Mouse (Mus musculus) kidney, postnatal 0 days (tissue): Measurements from ENCODE around the gene Stk19. TPM values are rescaled to one million over a fixed set of nuclear protein-coding genes. Genes with fewer than 3 reads are reported as not detected.

Experiments
- ATAC-seq: fragments of 200-750 bp; cut with Nextera tagmentation; replicated peaks from 2 replicates; pipeline ENCODE4 v1.8.0; 2017; ENCODE audit warnings: low read depth, moderate number of reproducible peaks, moderate TSS enrichment, moderate library complexity; ENCODE audit not compliant: low FRiP score
- DNase-seq: peaks from one replicate; pipeline ENCODE4 v3.0.0-alpha.2; 2016; ENCODE audit warnings: low spot score
- H3K27ac ChIP-seq: fragments of 300-500 bp; sonication (generic); 2 replicates; pipeline ENCODE4 v1.5.1; 2014; ENCODE audit warnings: mild to moderate bottlenecking
- H3K27me3 ChIP-seq: fragments of 300-500 bp; sonication (generic); 2 replicates; pipeline ENCODE4 v1.6.1; 2014; ENCODE audit warnings: low read length, mixed read lengths; ENCODE audit not compliant: insufficient read depth
- H3K36me3 ChIP-seq: fragments of 300-500 bp; sonication (generic); 2 replicates; pipeline ENCODE4 v1.6.1; 2014; ENCODE audit warnings: low read length, mixed read lengths; ENCODE audit not compliant: insufficient read depth
- H3K4me1 ChIP-seq: fragments of 300-500 bp; sonication (generic); replicated peaks from 2 replicates; pipeline ENCODE4 v1.6.1; 2014; ENCODE audit warnings: antibody characterized with exemption, low read length, mixed read lengths; ENCODE audit not compliant: insufficient read depth
- H3K4me2 ChIP-seq: fragments of 300-500 bp; sonication (generic); 2 replicates; pipeline ENCODE4 v1.6.1; 2014; ENCODE audit warnings: mild to moderate bottlenecking, low read length, moderate library complexity, mixed read lengths
- H3K4me3 ChIP-seq: fragments of 300-500 bp; sonication (generic); replicated peaks from 2 replicates; pipeline ENCODE4 v1.5.1; 2014; ENCODE audit warnings: low read depth, low read length
- H3K9ac ChIP-seq: fragments of 300-500 bp; sonication (generic); 2 replicates; pipeline ENCODE4 v1.6.1; 2014; ENCODE audit warnings: low read depth, low read length
- H3K9me3 ChIP-seq: fragments of 300-500 bp; sonication (generic); replicated peaks from 2 replicates; pipeline ENCODE4 v1.6.1; 2016; ENCODE audit warnings: low read length, inconsistent platforms, mixed read lengths
- CTCF ChIP-seq: IDR thresholded peaks from 2 replicates; pipeline ENCODE4 v1.5.1; 2016; ENCODE audit warnings: antibody characterized with exemption, low read depth, mild to moderate bottlenecking, moderate library complexity
- WGBS: fragments of 180-500 bp; shearing (Covaris S2); extraction: QIAGEN DNeasy Blood & Tissue Kit; methylation state at CpG from one replicate; pipeline ENCODE4 v1.1.7; 2014; 5-methylcytosine and 5-hydroxymethylcytosine counted together
- polyA plus RNA-seq: library from polyadenylated mRNA; unstranded; fragments of >200 nt; fragmentation: Nextera tagmentation; extraction: Ambion mirVana; gene quantifications from 2 replicates; pipeline ENCODE4 v1.2.1, GENCODE M21; 2015

Gene Stk19
- polyA plus RNA-seq, 1 experiment from 2014 or later, result 30.8 TPM

DNA sequence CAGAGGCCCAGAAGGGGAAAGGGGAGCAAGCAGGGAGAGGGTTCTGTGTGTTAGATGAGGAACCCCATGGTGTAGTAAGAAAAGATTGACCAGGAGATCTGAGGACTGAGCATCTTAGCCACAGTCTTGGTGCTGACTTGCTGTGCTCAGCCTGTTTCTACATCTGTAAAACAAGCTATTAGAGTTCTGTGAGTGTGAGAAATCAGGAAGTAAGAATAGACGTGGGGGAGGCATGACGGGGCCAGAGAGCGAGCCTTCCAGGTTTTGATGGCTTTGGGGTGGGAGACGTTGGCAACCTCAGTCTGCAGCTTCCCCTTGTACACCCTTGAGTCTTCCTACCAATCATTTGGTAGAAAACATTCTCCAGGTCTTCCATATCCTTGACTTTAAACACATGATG, 21.9 kb upstream of the Stk19 start:
- no peak overlapping the region for H3K9ac ChIP-seq
- no peak overlapping the region for H3K27ac ChIP-seq
- no peaks in the 10 kb centered on the region for H3K9me3 ChIP-seq
- no peak overlapping the region for H3K4me3 ChIP-seq
- TF ChIP-seq CTCF, result no peak
- 66% methylated on average over 4 of the region's 4 CpGs for WGBS
- ATAC-seq (no peak), DNase-seq (no peak)
- no peaks in the 10 kb centered on the region for H3K27me3 ChIP-seq
- H3K4me1 ChIP-seq, result 0 out of 2 replicates have a peak, but pooled peaks cover 10% of the 10 kb centered on the region
- no peak overlapping the region for H3K4me2 ChIP-seq
- H3K36me3 ChIP-seq, result peaks cover 21% of the 10 kb centered on the region

DNA sequence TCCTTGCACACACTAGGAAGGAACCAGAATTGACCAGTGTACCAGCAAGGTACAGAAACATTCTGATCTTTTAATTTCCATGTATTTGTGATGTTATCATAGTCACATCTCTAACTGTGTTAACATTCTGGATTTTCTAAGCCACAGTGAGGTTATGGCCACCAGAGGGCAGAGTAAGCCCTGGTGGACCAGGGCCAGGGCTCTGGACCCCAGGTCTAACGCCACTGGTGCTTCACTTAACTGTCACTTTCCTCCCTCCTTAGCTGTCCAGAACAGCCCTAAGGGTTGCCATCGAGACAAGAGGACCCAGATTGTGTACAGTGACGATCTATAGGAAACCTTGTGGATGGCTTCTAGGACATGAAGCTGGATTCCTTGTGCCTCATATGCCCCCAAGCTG, 19.1 kb upstream of the Stk19 start:
- Histone ChIP-seq H3K9ac (no peak overlapping the region), H3K9me3 (no peaks in the 10 kb centered on the region), H3K36me3 (peaks cover 31% of the 10 kb centered on the region), H3K4me3 (no peak overlapping the region), H3K4me2 (no peak overlapping the region), H3K27ac (no peak overlapping the region), H3K4me1 (peaks cover 7% of the 10 kb centered on the region), H3K27me3 (no peaks in the 10 kb centered on the region)
- WGBS, result 34% methylated on average over 3 of the region's 3 CpGs
- peak; percentile 90 for TF ChIP-seq CTCF
- DNase-seq (peak; percentile 67), ATAC-seq (no peak)

DNA sequence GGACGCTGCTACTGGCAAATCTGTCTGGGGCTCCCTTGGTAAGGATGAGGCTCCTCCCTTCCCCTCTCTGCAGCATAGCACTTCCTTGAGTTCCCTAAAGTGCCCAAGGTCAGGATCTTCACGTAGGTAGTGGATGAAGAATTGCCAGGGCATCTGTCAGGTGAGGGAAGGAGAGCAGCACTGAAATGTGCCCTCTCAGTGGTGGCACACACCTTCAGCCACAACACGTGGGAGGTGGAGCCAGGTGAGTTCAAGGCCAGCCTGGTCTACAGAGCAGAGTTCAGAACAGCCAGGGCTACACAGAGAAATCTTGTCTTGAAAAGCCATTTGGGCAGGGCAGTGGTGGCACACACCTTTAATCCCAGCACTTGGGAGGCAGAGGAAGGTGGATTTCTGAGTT, 18.0 kb upstream of the Stk19 start:
- TF ChIP-seq CTCF, result no peak
- Histone ChIP-seq H3K9me3 (no peaks in the 10 kb centered on the region), H3K27ac (no peak overlapping the region), H3K9ac (no peak overlapping the region), H3K36me3 (peaks cover 31% of the 10 kb centered on the region), H3K4me2 (no peak overlapping the region), H3K4me1 (peaks cover 8% of the 10 kb centered on the region), H3K27me3 (no peaks in the 10 kb centered on the region), H3K4me3 (no peak overlapping the region)
- ATAC-seq, result no peak
- WGBS, result 72% methylated on average over 3 of the region's 3 CpGs
- DNase-seq, result no peak

DNA sequence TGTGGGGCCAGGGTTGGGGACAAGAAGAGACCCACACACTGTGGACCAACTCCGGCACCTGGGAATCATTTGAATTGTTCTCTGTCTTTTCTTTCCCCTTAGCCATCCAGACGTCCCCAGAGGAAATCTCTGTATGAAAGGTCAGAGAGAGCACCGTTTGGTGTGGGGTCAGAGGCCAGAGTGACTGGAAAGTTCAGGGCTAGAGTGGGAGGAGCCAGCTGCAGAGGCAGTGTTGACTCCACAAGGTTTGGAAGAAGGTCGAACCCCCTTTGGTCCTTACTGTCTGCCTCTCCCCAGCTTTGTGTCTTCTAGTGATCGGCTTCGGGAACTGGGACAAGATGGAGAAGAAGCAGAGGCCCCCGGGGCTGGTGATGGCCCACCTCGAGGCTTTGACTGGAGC, 16.8 kb upstream of the Stk19 start:
- Histone ChIP-seq H3K27ac (no peak overlapping the region), H3K4me3 (no peak overlapping the region), H3K9ac (no peak overlapping the region), H3K36me3 (peaks cover 31% of the 10 kb centered on the region), H3K4me2 (no peak overlapping the region), H3K27me3 (no peaks in the 10 kb centered on the region), H3K9me3 (no peaks in the 10 kb centered on the region), H3K4me1 (peaks cover 8% of the 10 kb centered on the region)
- 72% methylated on average over 8 of the region's 8 CpGs for WGBS
- no peak for DNase-seq
- TF ChIP-seq CTCF, result no peak
- ATAC-seq, result no peak

DNA sequence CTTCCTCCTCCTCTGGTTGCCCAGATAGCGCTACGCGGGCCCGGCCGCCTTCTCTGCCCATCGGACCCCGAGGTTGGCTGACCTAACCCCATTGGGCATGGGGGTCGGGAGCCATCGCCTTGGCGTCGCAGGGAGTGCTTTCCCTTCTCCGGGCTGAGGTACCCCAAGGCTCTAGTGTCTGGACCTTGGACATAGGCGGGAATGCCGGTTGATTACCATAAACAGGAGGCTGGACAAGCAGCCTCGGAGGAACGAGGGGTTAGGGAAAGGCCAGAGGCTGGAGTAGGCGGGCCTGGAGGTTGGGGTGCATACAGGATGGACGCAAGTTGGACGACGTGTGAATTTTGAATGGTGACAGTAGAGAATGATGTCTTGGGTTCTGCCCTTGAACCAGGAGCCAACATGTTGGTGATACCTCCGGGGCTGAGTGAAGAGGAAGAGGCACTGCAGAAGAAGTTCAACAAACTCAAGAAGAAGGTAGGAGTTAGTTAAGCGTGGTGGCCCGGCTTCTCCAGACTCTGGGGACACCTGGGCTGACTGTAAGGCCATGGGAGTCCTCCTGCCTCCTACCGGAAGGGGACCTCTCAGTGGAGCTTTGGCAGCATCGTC, 13.9 kb upstream of the Stk19 start:
- ATAC-seq (no peak; the same call in 1 of the 2 replicates), DNase-seq (no peak)
- 1% methylated on average over 25 of the region's 25 CpGs for WGBS
- H3K4me2 ChIP-seq, result peak overlapping the region; percentile 97
- H3K4me3 ChIP-seq, result peak overlapping the region; percentile 87
- H3K9ac ChIP-seq, result peak overlapping the region; percentile 80
- TF ChIP-seq CTCF, result no peak
- H3K27me3 ChIP-seq, result no peaks in the 10 kb centered on the region
- H3K36me3 ChIP-seq, result peaks cover 45% of the 10 kb centered on the region
- peaks cover 8% of the 10 kb centered on the region for H3K4me1 ChIP-seq
- H3K27ac ChIP-seq, result peak overlapping the region; percentile 56; the same call in 1 of the 2 replicates
- no peaks in the 10 kb centered on the region for H3K9me3 ChIP-seq

DNA sequence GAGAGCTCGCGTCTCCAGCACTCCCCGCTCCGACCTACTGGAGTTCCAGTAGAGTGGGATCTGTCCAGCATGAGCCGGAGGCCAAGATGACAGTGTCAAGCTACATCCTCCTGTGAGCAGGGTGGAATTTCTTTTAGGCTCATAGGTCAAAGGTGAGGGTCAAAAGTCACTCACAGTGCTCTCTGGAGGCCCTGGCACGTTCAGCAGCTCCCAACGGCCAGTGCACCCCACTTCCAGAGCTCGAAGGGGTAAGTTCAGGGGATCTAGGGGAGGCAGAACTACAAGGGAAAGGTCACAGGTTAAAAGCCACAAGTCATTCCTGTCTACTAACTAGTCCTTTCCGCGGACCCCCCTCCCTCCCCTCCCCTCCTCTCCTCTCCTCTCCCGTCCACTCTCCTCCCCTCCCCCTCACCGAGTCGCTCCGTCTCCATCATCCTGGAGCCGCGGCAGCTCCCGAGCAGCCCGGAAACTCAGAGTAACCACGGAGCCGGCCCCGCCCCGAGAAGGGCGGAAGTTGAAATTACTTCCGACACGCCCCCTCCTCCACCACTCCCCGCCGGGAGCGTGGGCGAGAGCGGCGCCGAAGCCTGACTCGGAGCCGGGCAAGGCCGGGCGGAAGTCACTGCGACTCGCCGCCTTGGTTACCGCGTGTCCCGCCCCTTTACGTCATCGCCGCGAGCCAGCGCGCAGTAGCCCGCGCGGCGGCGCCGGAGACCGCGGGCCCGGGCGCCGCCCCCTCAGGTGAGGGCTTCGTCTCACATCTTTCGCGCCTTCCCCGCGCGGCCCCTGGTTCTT, 13.2 kb upstream of the Stk19 start, which contains the start of the genes Skiv2l and Nelfe:
Gene Skiv2l (minus strand): TSS at position 489 of the 795 bp plus-strand sequence.
Gene Nelfe (plus strand): TSS at position 670 of the 795 bp plus-strand sequence.
- peaks cover 8% of the 10 kb centered on the region for H3K4me1 ChIP-seq
- no peaks in the 10 kb centered on the region for H3K27me3 ChIP-seq
- H3K9me3 ChIP-seq, result no peaks in the 10 kb centered on the region
- peak within 1 kb of the TSS; percentile 56; the same call in 1 of the 2 replicates for H3K27ac ChIP-seq
- WGBS, result 1% methylated on average over 65 of the region's 65 CpGs
- peaks cover 52% of the 10 kb centered on the region for H3K36me3 ChIP-seq
- ATAC-seq, result peak; percentile 96
- H3K4me3 ChIP-seq, result peak within 1 kb of the TSS; percentile 87
- H3K9ac ChIP-seq, result peak within 1 kb of the TSS; percentile 80
- DNase-seq, result peak; percentile 98
- peak within 1 kb of the TSS; percentile 97 for H3K4me2 ChIP-seq
- TF ChIP-seq CTCF, result no peak
